ENCODE assay signal across 9 mouse cellular contexts in the genomic region with DNA sequence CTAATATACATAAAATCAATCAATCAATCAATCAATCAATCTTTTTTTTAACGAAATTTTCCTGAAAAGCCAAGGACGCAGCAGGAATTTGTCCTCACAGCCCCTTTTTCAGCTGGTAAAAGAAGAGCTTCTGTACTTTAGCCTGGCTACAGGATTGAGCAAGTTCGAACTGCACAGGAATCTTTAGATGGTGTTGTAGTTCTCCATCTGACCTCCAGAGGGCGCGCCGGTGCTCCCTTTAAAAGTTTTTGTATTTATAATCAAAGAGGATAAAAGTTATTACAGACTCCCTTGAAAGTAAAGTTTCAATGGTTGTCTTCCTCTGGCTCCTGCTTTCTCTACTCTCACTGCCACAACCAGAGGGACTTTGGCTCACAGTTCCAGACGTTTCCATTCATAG. TPM values are rescaled to one million over a fixed set of nuclear protein-coding genes. Genes with fewer than 3 reads are reported as not detected.
DNase-seq lines count a peak whose midpoint lies in the region; ATAC-seq and TF ChIP-seq lines count a peak whose summit lies in the region.
"Had no signal": no experiment of that assay in that cellular context is flagged by ENCODE, and none has a peak within 500 bp of the region (broad histone marks: within the 10 kb centered on the region; RNA-seq: fewer than 3 reads in every experiment).

No protein-coding gene starts in this region.

- no peaks in the 10 kb centered on the region for H3K27me3 ChIP-seq in forebrain, embryonic 11.5 days (ENCODE audit: control insufficient read depth, insufficient read depth, low read length)
- H3K27me3 ChIP-seq in forebrain, embryonic 12.5 days, result no peaks in the 10 kb centered on the region
- H3K27me3 ChIP-seq in testis, adult 2 months (ENCODE audit: control insufficient read depth, insufficient read depth, low read length), result no peaks in the 10 kb centered on the region
- H3K27me3 ChIP-seq: heart, embryonic 15.5 days had no signal

- no peak overlapping the region for H3K9ac ChIP-seq in forebrain, embryonic 11.5 days (ENCODE audit: low read length)
- H3K9ac ChIP-seq in forebrain, embryonic 12.5 days, result no peak overlapping the region
- H3K9ac ChIP-seq: heart, embryonic 15.5 days had no signal

- no peak for ATAC-seq in forebrain, embryonic 11.5 days (replicated peaks; ENCODE audit: low FRiP score)
- no peak for ATAC-seq in forebrain, embryonic 12.5 days (ENCODE audit: low FRiP score)

- H3K4me2 ChIP-seq in forebrain, embryonic 11.5 days (ENCODE audit: low read depth, low read length, severe bottlenecking), result no peak overlapping the region
- H3K4me2 ChIP-seq in forebrain, embryonic 12.5 days, result no peak overlapping the region
- H3K4me2 ChIP-seq: heart, embryonic 15.5 days had no signal

- H3K36me3 ChIP-seq in forebrain, embryonic 11.5 days (ENCODE audit: control insufficient read depth, insufficient read depth, low read length), result no peaks in the 10 kb centered on the region
- H3K36me3 ChIP-seq in forebrain, embryonic 12.5 days (replicated peaks), result no peaks in the 10 kb centered on the region
- H3K36me3 ChIP-seq in testis, adult 2 months (ENCODE audit: control insufficient read depth, insufficient read depth, low read length), result no peaks in the 10 kb centered on the region
- H3K36me3 ChIP-seq: heart, embryonic 15.5 days had no signal

- H3K9me3 ChIP-seq in forebrain, embryonic 11.5 days (ENCODE audit: control insufficient read depth, low read length), result no peaks in the 10 kb centered on the region
- H3K9me3 ChIP-seq in forebrain, embryonic 12.5 days, result no peaks in the 10 kb centered on the region
- H3K9me3 ChIP-seq: heart, embryonic 15.5 days had no signal

- DNase-seq in forebrain, embryonic 11.5 days (ENCODE audit: low spot score), result peak; percentile 72
- no peak for DNase-seq in testis, postnatal 14 days (ENCODE audit: low spot score)
- DNase-seq in embryo, embryonic 9.5 days (ENCODE audit: extremely low spot score), result peak; percentile 36
- peak; percentile 79 for DNase-seq in kidney, postnatal 14 days
- peak; percentile 78 for DNase-seq in lung, postnatal 10 days
- peak; percentile 49 to 75 for DNase-seq in spleen, postnatal 10 days (ENCODE audit: low spot score in 2 of 2)

- TF ChIP-seq POLR2A in testis, adult 2 months (IDR thresholded peaks at IDR 0.05; ENCODE audit: control insufficient read depth, low read depth, low read length), result no peak

- 16% methylated on average over 7 of the region's 7 CpGs for WGBS in forebrain, embryonic 11.5 days
- 8% methylated on average over 7 of the region's 7 CpGs for WGBS in forebrain, embryonic 12.5 days

- H3K4me3 ChIP-seq in forebrain, embryonic 11.5 days (ENCODE audit: low read depth, low read length), result no peak overlapping the region
- H3K4me3 ChIP-seq in forebrain, embryonic 12.5 days (replicated peaks), result no peak overlapping the region
- no peak overlapping the region for H3K4me3 ChIP-seq in testis, adult 2 months (ENCODE audit: control insufficient read depth, low read depth, low read length)
- H3K4me3 ChIP-seq: heart, embryonic 15.5 days had no signal

- peak; percentile 43; the same call in 1 of the 2 replicates for TF ChIP-seq CTCF in testis, adult 2 months (IDR thresholded peaks at IDR 0.05; ENCODE audit: control insufficient read depth, insufficient read depth, insufficient replicate concordance, low read depth, low read length)

- H3K27ac ChIP-seq in forebrain, embryonic 11.5 days (ENCODE audit: low read depth, low read length), result no peak overlapping the region
- H3K27ac ChIP-seq in forebrain, embryonic 12.5 days, result no peak overlapping the region
- no peak overlapping the region for H3K27ac ChIP-seq in testis, adult 2 months (ENCODE audit: control insufficient read depth, insufficient read depth, low read depth, low read length)
- H3K27ac ChIP-seq: heart, embryonic 15.5 days had no signal

- no peaks in the 10 kb centered on the region for H3K4me1 ChIP-seq in forebrain, embryonic 11.5 days (replicated peaks; ENCODE audit: control insufficient read depth, insufficient read depth, low read length)
- no peaks in the 10 kb centered on the region for H3K4me1 ChIP-seq in forebrain, embryonic 12.5 days
- no peaks in the 10 kb centered on the region for H3K4me1 ChIP-seq in testis, adult 2 months (ENCODE audit: control insufficient read depth, insufficient read depth, low read length)
- H3K4me1 ChIP-seq: heart, embryonic 15.5 days had no signal

RNA-seq across cellular contexts. Expression of a gene that starts 22.6 kb away (rescaled TPM):
- polyA plus RNA-seq in forebrain, embryonic 11.5 days (2014; fragmentation: Nextera tagmentation; extraction: Ambion mirVana), result 783 and 824 TPM in 2 replicates
- 921 and 969 TPM in 2 replicates for polyA plus RNA-seq in forebrain, embryonic 12.5 days (2016; fragmentation: Nextera tagmentation; extraction: Ambion mirVana)
- polyA plus RNA-seq in testis, adult 2 months (2012; rRNA removed), result 79.0 and 90.5 TPM in 2 replicates

RNA-seq across cellular contexts. Expression of a gene that starts 22.7 kb away (rescaled TPM):
- 19.6 and 23.1 TPM in 2 replicates for polyA plus RNA-seq in forebrain, embryonic 11.5 days (2014; fragmentation: Nextera tagmentation; extraction: Ambion mirVana)
- polyA plus RNA-seq in forebrain, embryonic 12.5 days (2016; fragmentation: Nextera tagmentation; extraction: Ambion mirVana), result 23.7 and 30.2 TPM in 2 replicates
- 5.6 and 8.4 TPM in 2 replicates for polyA plus RNA-seq in testis, adult 2 months (2012; rRNA removed)

RNA-seq across cellular contexts. Expression of a gene that starts 24.5 kb away (rescaled TPM):
- 5.3 and 6.9 TPM in 2 replicates for polyA plus RNA-seq in forebrain, embryonic 11.5 days (2014; fragmentation: Nextera tagmentation; extraction: Ambion mirVana)
- polyA plus RNA-seq in forebrain, embryonic 12.5 days (2016; fragmentation: Nextera tagmentation; extraction: Ambion mirVana), result 5.2 and 5.3 TPM in 2 replicates
- 9.3 and 21.3 TPM in 2 replicates for polyA plus RNA-seq in testis, adult 2 months (2012; rRNA removed)
